Mouse (Mus musculus): Measurements from ENCODE around the gene Magohb.

Magohb gene

GRCm38 (mm10) chr6:131247206-131247605, 45.8 kb downstream of the Magohb start, which contains the start of gene Klra2:
TSS of gene Klra2 (minus strand) at chr6:131247362.
- no peak for DNase-seq

- DNase-seq, result no peak
These were observed 48.0 kb downstream of the Magohb start for GRCm38 (mm10) chr6:131245081-131245480.

All from right cerebral cortex, postnatal 25 days (tissue).